ENCODE assay signal across 18 mouse cellular contexts in the genomic region with DNA sequence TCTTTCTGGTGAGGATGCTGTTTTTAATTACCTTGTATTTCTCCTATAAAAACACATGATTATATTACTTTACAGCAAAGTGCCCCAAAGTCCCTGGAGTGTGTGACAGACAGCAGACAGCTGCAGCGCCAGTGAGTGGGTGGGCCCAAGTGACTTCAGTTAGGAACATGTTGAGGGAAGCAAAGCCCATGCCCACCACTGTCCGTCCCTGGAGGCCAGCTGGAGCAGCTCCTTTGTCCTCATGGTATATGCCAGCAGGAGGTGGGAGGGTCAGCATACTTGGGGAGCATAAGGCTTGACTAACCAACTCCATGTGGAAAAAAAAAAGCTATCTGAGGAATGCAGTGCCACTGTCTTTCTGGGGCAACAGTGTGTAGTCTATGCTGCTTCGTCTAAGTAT.
DNase-seq lines count a peak whose midpoint lies in the region; ATAC-seq and TF ChIP-seq lines count a peak whose summit lies in the region.
"Had no signal": no experiment of that assay in that cellular context is flagged by ENCODE, and none has a peak within 500 bp of the region (broad histone marks: within the 10 kb centered on the region; RNA-seq: fewer than 3 reads in every experiment).

No protein-coding gene starts in this region.

- ATAC-seq in hindbrain, embryonic 16.5 days = no peak
- peak; percentile 62 for ATAC-seq in limb, embryonic 13.5 days (ENCODE audit: low FRiP score, low read depth)
- no peak for ATAC-seq in forebrain, embryonic 16.5 days
- ATAC-seq: forebrain, embryonic 15.5 days; hindbrain, postnatal 0 days had no signal

- no peak for TF ChIP-seq POLR2A in bone marrow macrophage, adult 2 months (IDR thresholded peaks at IDR 0.05; ENCODE audit: borderline replicate concordance, low read depth, low read length)

- peaks cover 93% of the 10 kb centered on the region for H3K36me3 ChIP-seq in hindbrain, embryonic 10.5 days
- peaks cover 9% of the 10 kb centered on the region; the same call in 1 of the 2 replicates for H3K36me3 ChIP-seq in hindbrain, embryonic 16.5 days (ENCODE audit: control insufficient read depth, insufficient read depth, low read length)
- peaks cover 79% of the 10 kb centered on the region for H3K36me3 ChIP-seq in limb, embryonic 13.5 days
- no peaks in the 10 kb centered on the region for H3K36me3 ChIP-seq in forebrain, embryonic 16.5 days (ENCODE audit: control insufficient read depth, insufficient read depth)

- no peaks in the 10 kb centered on the region for H3K27me3 ChIP-seq in hindbrain, embryonic 10.5 days (ENCODE audit: insufficient read depth, poor library complexity, severe bottlenecking)
- H3K27me3 ChIP-seq in hindbrain, embryonic 16.5 days (replicated peaks; ENCODE audit: control insufficient read depth, insufficient read depth, low read length) = no peaks in the 10 kb centered on the region
- no peaks in the 10 kb centered on the region for H3K27me3 ChIP-seq in limb, embryonic 13.5 days
- no peaks in the 10 kb centered on the region for H3K27me3 ChIP-seq in forebrain, embryonic 16.5 days (replicated peaks; ENCODE audit: control insufficient read depth, insufficient read depth, low read length)
- H3K27me3 ChIP-seq: forebrain, embryonic 15.5 days; midbrain, embryonic 12.5 days had no signal

- no peak overlapping the region for H3K9ac ChIP-seq in hindbrain, embryonic 16.5 days (ENCODE audit: low read depth, low read length)
- no peak overlapping the region for H3K9ac ChIP-seq in limb, embryonic 13.5 days
- no peak overlapping the region for H3K9ac ChIP-seq in forebrain, embryonic 16.5 days (replicated peaks; ENCODE audit: low read depth, low read length)
- H3K9ac ChIP-seq: forebrain, embryonic 15.5 days; liver, embryonic 14.5 days; midbrain, embryonic 12.5 days had no signal

- 0 out of 2 replicates have a peak overlapping the region, but pooled peaks have one; percentile 31 for H3K27ac ChIP-seq in hindbrain, embryonic 10.5 days
- no peak overlapping the region; the same call in none of the 2 replicates for H3K27ac ChIP-seq in hindbrain, embryonic 16.5 days (ENCODE audit: low read depth, low read length)
- peak overlapping the region; percentile 79 for H3K27ac ChIP-seq in bone marrow macrophage, adult 2 months (ENCODE audit: insufficient read depth, low read depth, low read length)
- no peak overlapping the region for H3K27ac ChIP-seq in limb, embryonic 13.5 days
- H3K27ac ChIP-seq in forebrain, embryonic 16.5 days (ENCODE audit: low read length) = no peak overlapping the region
- H3K27ac ChIP-seq: forebrain, embryonic 15.5 days; hindbrain, postnatal 0 days; liver, embryonic 14.5 days; midbrain, embryonic 12.5 days had no signal

- no peak for TF ChIP-seq CTCF in bone marrow macrophage, adult 2 months (IDR thresholded peaks at IDR 0.05; ENCODE audit: low read depth, low read length)

- DNase-seq in hindbrain, embryonic 10.5 days (ENCODE audit: low spot score) = peak; percentile 35
- DNase-seq in 3T3-L1 (ENCODE audit: low read depth, low spot score) = peak; percentile 50
- DNase-seq in heart, postnatal 25 days (ENCODE audit: low spot score) = no peak
- no peak for DNase-seq in lung, adult 18-20 months
- DNase-seq: adrenal gland, adult 8-10 months; cerebellum, adult 9-10 months; gastrocnemius, postnatal 14 days; heart, postnatal 10 days; kidney, postnatal 10 days; right cerebral cortex, postnatal 14 days had no signal

- no peaks in the 10 kb centered on the region for H3K9me3 ChIP-seq in hindbrain, embryonic 10.5 days
- no peaks in the 10 kb centered on the region for H3K9me3 ChIP-seq in hindbrain, embryonic 16.5 days (ENCODE audit: control insufficient read depth, low read length)
- H3K9me3 ChIP-seq in limb, embryonic 13.5 days = no peaks in the 10 kb centered on the region
- H3K9me3 ChIP-seq in forebrain, embryonic 16.5 days (ENCODE audit: control insufficient read depth, low read length) = no peaks in the 10 kb centered on the region
- H3K9me3 ChIP-seq: forebrain, embryonic 15.5 days; midbrain, embryonic 12.5 days had no signal

- no peak overlapping the region for H3K4me3 ChIP-seq in hindbrain, embryonic 10.5 days
- no peak overlapping the region for H3K4me3 ChIP-seq in hindbrain, embryonic 16.5 days (ENCODE audit: low read length)
- no peak overlapping the region for H3K4me3 ChIP-seq in bone marrow macrophage, adult 2 months (ENCODE audit: insufficient read depth, low read length)
- H3K4me3 ChIP-seq in limb, embryonic 13.5 days = no peak overlapping the region
- no peak overlapping the region for H3K4me3 ChIP-seq in forebrain, embryonic 16.5 days (replicated peaks; ENCODE audit: low read length)
- H3K4me3 ChIP-seq: forebrain, embryonic 15.5 days; midbrain, embryonic 12.5 days had no signal

- 39% methylated on average over 3 of the region's 3 CpGs for WGBS in hindbrain, embryonic 10.5 days
- WGBS in hindbrain, embryonic 16.5 days = 43% methylated on average over 3 of the region's 3 CpGs
- WGBS in limb, embryonic 13.5 days = 38% methylated on average over 3 of the region's 3 CpGs
- WGBS in forebrain, embryonic 16.5 days = 48% methylated on average over 3 of the region's 3 CpGs

- intact Hi-C loops in heart, postnatal 25 days (cut with DNase I) = no loop called here

- peaks cover 28% of the 10 kb centered on the region for H3K4me1 ChIP-seq in hindbrain, embryonic 10.5 days (replicated peaks)
- no peaks in the 10 kb centered on the region for H3K4me1 ChIP-seq in hindbrain, embryonic 16.5 days (ENCODE audit: control insufficient read depth, insufficient read depth, low read depth, low read length)
- peaks cover 30% of the 10 kb centered on the region for H3K4me1 ChIP-seq in bone marrow macrophage, adult 2 months (ENCODE audit: control insufficient read depth, insufficient read depth, low read length)
- peaks cover 18% of the 10 kb centered on the region for H3K4me1 ChIP-seq in limb, embryonic 13.5 days
- H3K4me1 ChIP-seq in forebrain, embryonic 16.5 days (replicated peaks; ENCODE audit: control insufficient read depth, insufficient read depth, low read length) = no peaks in the 10 kb centered on the region
- H3K4me1 ChIP-seq: forebrain, embryonic 15.5 days; midbrain, embryonic 12.5 days had no signal

- no peak overlapping the region for H3K4me2 ChIP-seq in hindbrain, embryonic 16.5 days (ENCODE audit: low read length)
- H3K4me2 ChIP-seq in limb, embryonic 13.5 days (replicated peaks) = no peak overlapping the region
- H3K4me2 ChIP-seq in forebrain, embryonic 16.5 days (ENCODE audit: low read length) = no peak overlapping the region
- H3K4me2 ChIP-seq: forebrain, embryonic 15.5 days; midbrain, embryonic 12.5 days had no signal

Comparison
In these comparisons a context has a peak if more than half of its experiments do, and no peak if none do; other contexts are left out.
1. H3K27ac ChIP-seq: peak in hindbrain, embryonic 10.5 days (single experiment) and bone marrow macrophage, adult 2 months (single experiment); none in hindbrain, embryonic 16.5 days (single experiment), limb, embryonic 13.5 days (single experiment) and forebrain, embryonic 16.5 days (single experiment).
2. DNase-seq: peak in hindbrain, embryonic 10.5 days (single experiment) and 3T3-L1 (single experiment); none in heart, postnatal 25 days (single experiment) and lung, adult 18-20 months (0 of 2).